Mouse (Mus musculus): ENCODE results near the gene Prr15l. TPM values are rescaled to one million over a fixed set of nuclear protein-coding genes. Genes with fewer than 3 reads are reported as not detected.

Gene Prr15l
- polyA plus RNA-seq, 2 experiments: 2.8 to 4.9 TPM

DNA sequence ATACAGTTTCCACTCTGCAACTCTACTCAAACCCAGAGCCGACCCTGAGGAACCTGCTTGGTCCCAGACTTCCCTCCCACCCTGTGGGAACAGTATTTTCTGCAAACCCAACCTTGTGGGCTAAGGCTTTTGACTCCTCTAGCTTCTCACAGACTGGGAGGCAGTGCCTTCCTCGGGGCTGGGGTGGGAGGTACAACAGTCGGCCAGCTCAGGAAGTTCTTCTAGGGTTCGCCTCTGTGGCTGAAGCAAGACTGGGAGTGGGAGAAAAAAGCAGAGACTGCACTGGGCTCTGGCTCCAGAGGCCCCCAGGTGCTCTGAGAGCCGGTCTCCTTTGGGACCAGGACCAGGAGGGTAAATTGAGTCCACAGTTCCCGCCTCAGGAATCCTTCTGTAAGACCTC, 25.0 kb downstream of the Prr15l start:
- Histone ChIP-seq H3K27ac (peak overlapping the region; percentile 0; the same call in 1 of the 2 replicates), H3K36me3 (replicated peaks; ENCODE audit: control insufficient read depth, insufficient read depth, low read depth) (peaks cover 97% of the 10 kb centered on the region), H3K4me2 (ENCODE audit: low read depth) (no peak overlapping the region), H3K4me1 (replicated peaks; ENCODE audit: control insufficient read depth in 2 of 2, insufficient read depth in 2 of 2, low read length in 1 of 2) (peaks cover 58 to 63% of the 10 kb centered on the region in 2 experiments), H3K4me3 (ENCODE audit: insufficient read depth in 1 of 2, low read depth in 2 of 2, low read length in 2 of 2) (no peak overlapping the region), H3K9ac (replicated peaks) (no peak overlapping the region), H3K27me3 (ENCODE audit: control insufficient read depth, insufficient read depth, low read length) (no peaks in the 10 kb centered on the region), H3K9me3 (ENCODE audit: control insufficient read depth, low read length) (no peaks in the 10 kb centered on the region; the same call in 1 of the 2 replicates)
- no peak for ATAC-seq (ENCODE audit: insufficient read depth)
- no peak for DNase-seq (ENCODE audit: low read depth in 3 of 3, low spot score in 3 of 3)
- 65% methylated on average over 6 of the region's 6 CpGs for WGBS (ENCODE audit: insufficient replicate concordance)
- TF ChIP-seq EP300 (IDR thresholded peaks at IDR 0.05; ENCODE audit: low read depth): no peak
- no peak for TF ChIP-seq CTCF (IDR thresholded peaks at IDR 0.05; ENCODE audit: low read depth)

DNA sequence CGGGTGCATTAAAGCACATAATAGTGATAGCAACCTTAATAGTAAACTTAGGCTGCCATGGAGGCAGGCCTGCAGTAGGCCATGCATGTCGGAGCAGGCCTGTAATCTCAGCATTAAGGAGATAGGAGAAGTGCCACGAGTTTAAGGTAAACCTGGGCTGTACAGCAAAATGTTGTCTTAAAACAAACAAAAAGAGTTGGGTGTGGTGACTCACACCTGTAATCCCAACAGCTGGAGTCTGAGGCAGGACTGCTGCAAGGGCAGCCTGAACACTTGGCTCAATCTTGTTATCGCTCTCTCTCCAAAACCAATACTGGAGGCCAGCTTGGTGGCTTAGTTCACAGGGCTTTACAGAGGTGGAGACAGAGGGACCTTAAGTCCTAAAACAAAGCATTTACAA, 27.2 kb downstream of the Prr15l start:
- H3K27me3 ChIP-seq (ENCODE audit: control insufficient read depth, insufficient read depth, low read length): no peaks in the 10 kb centered on the region
- 68% methylated on average over 4 of the region's 4 CpGs for WGBS (ENCODE audit: insufficient replicate concordance)
- H3K4me1 ChIP-seq (replicated peaks; ENCODE audit: control insufficient read depth in 2 of 2, insufficient read depth in 2 of 2, low read length in 1 of 2): peaks cover 38 to 44% of the 10 kb centered on the region in 2 experiments
- TF ChIP-seq CTCF (IDR thresholded peaks at IDR 0.05; ENCODE audit: low read depth) (no peak), EP300 (IDR thresholded peaks at IDR 0.05; ENCODE audit: low read depth) (no peak)
- ATAC-seq (ENCODE audit: insufficient read depth) (no peak), DNase-seq (ENCODE audit: low read depth in 3 of 3, low spot score in 3 of 3) (no peak)
- H3K36me3 ChIP-seq (replicated peaks; ENCODE audit: control insufficient read depth, insufficient read depth, low read depth): peaks cover 97% of the 10 kb centered on the region
- peak overlapping the region; percentile 85 for H3K27ac ChIP-seq
- H3K9me3 ChIP-seq (ENCODE audit: control insufficient read depth, low read length): no peaks in the 10 kb centered on the region; the same call in 1 of the 2 replicates
- H3K4me3 ChIP-seq (ENCODE audit: insufficient read depth in 1 of 2, low read depth in 2 of 2, low read length in 2 of 2): no peak overlapping the region; a peak in 1 of 4 replicates
- H3K9ac ChIP-seq (replicated peaks): peak overlapping the region; percentile 52
- H3K4me2 ChIP-seq (ENCODE audit: low read depth): peak overlapping the region; percentile 59

DNA sequence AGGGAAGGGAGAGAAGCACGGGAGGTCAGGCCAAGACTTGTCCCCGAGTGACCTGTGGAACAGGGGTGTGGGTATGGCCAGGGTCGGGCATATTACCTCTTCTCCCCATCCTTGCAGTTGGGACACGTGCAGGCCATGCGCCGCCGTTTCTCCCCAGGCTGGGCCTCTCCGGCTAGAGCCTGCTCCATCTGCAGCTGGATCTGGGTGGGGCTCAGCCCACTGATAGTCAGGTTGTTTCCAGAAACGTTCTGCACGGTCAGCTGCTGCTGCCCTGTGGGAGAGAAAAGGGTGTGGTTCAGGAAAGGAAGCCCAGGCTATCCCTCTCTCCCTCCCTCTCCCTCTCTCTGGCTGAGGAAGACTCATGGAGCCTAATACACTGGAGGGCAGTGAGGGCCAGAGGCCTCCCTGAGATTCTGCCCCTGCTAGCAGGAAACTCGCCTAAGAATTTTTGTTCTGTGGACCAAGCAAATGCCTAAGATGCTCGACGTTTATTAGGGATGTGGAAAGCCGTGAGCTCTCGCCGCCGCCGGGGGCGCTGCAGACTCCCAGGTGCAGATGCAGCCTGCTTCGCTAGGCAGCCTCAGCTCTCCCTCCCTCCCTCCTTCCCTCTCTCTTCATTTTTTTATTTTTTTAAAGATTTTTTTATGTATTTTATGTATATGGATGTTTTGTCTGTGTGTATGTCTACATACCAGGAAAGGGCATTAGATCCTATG, 28.3 kb downstream of the Prr15l start:
- DNase-seq (ENCODE audit: low read depth in 3 of 3, low spot score in 3 of 3): peak; percentile 71 to 80 (median 75)
- Histone ChIP-seq H3K4me1 (replicated peaks; ENCODE audit: control insufficient read depth in 2 of 2, insufficient read depth in 2 of 2, low read length in 1 of 2) (peaks cover 32 to 38% of the 10 kb centered on the region in 2 experiments), H3K9me3 (ENCODE audit: control insufficient read depth, low read length) (no peaks in the 10 kb centered on the region), H3K27me3 (ENCODE audit: control insufficient read depth, insufficient read depth, low read length) (no peaks in the 10 kb centered on the region), H3K4me2 (ENCODE audit: low read depth) (peak overlapping the region; percentile 59), H3K27ac (peak overlapping the region; percentile 85), H3K4me3 (ENCODE audit: insufficient read depth in 1 of 2, low read depth in 2 of 2, low read length in 2 of 2) (0 out of 4 replicates have a peak overlapping the region, but pooled peaks of 1 of the 2 experiments have one; percentile 23), H3K36me3 (replicated peaks; ENCODE audit: control insufficient read depth, insufficient read depth, low read depth) (peaks cover 97% of the 10 kb centered on the region), H3K9ac (replicated peaks) (peak overlapping the region; percentile 52)
- TF ChIP-seq CTCF (IDR thresholded peaks at IDR 0.05; ENCODE audit: low read depth): peak; percentile 78
- TF ChIP-seq EP300 (IDR thresholded peaks at IDR 0.05; ENCODE audit: low read depth): peak; percentile 81
- WGBS (ENCODE audit: insufficient replicate concordance): 39% methylated on average over 20 of the region's 20 CpGs
- peak; percentile 89 for ATAC-seq (ENCODE audit: insufficient read depth)

DNA sequence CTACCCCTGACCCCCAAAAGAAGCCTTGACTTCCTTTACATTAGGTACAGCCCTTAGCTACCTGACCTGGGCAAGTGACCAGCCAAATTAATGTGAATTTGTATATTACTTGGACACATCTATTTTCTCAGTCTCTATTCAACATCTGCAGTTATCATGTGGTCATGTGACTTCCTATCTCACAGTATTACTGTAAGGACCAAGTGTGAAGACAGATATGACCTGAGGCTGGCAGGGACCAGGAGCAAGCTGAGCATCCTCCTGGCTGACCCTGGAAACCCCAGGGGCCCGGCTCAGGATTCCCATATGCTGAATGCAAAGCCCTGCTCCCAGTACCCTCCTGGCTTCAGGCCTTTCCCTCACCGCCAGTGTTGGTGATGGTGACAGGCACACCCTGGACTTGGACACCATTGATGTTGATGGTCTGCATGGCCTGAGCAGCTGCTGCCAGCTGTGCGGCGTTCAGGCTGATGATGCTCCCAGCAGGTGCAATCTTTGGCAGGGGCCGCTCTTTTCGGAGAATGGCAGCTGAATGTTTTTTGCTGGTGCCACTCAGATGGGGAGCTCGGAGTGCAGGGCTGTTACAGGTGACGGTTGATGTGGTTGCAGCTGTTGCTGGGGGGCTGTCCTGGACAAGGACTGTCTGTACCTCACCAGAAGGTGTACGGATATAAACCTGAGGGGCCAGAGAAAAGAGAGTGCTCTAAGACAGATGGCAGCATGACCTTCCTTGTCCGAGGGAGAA, 29.3 kb downstream of the Prr15l start:
- no peaks in the 10 kb centered on the region for H3K9me3 ChIP-seq (ENCODE audit: control insufficient read depth, low read length)
- H3K4me3 ChIP-seq (ENCODE audit: insufficient read depth in 1 of 2, low read depth in 2 of 2, low read length in 2 of 2): no peak overlapping the region
- ATAC-seq (ENCODE audit: insufficient read depth) (peak; percentile 27; the same call in 1 of the 2 replicates), DNase-seq (ENCODE audit: low read depth in 3 of 3, low spot score in 3 of 3) (no peak)
- H3K27me3 ChIP-seq (ENCODE audit: control insufficient read depth, insufficient read depth, low read length): no peaks in the 10 kb centered on the region
- H3K36me3 ChIP-seq (replicated peaks; ENCODE audit: control insufficient read depth, insufficient read depth, low read depth): peaks cover 97% of the 10 kb centered on the region
- WGBS (ENCODE audit: insufficient replicate concordance): 85% methylated on average over 10 of the region's 10 CpGs
- peak overlapping the region; percentile 85 for H3K27ac ChIP-seq
- H3K9ac ChIP-seq (replicated peaks): peak overlapping the region; percentile 52
- peak overlapping the region; percentile 59 for H3K4me2 ChIP-seq (ENCODE audit: low read depth)
- no peak for TF ChIP-seq CTCF (IDR thresholded peaks at IDR 0.05; ENCODE audit: low read depth)
- TF ChIP-seq EP300 (IDR thresholded peaks at IDR 0.05; ENCODE audit: low read depth): peak; percentile 61
- H3K4me1 ChIP-seq (replicated peaks; ENCODE audit: control insufficient read depth in 2 of 2, insufficient read depth in 2 of 2, low read length in 1 of 2): peaks cover 37 to 45% of the 10 kb centered on the region in 2 experiments

DNA sequence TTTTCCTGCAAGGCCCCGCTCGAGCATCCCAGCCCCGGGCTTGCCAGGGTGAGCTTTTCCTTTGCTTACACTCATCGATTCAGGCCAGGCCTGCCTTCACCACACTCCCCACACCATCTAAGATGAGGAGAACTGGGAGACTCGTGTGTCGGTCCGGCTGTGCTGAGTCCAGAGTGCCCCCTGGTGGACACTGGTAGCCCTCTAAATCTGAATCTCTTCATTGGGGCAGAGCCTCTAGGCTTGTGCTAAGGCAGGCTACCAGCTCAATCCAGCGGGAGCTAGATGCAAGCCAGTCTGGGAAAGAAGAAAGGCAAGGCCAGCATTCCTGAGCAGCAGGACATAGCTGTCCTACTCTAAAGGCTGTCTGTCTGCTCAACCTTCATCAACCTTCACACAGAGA, 35.7 kb downstream of the Prr15l start:
- no peak overlapping the region for H3K4me3 ChIP-seq (ENCODE audit: insufficient read depth in 1 of 2, low read depth in 2 of 2, low read length in 2 of 2)
- H3K9ac ChIP-seq (replicated peaks): no peak overlapping the region
- H3K4me2 ChIP-seq (ENCODE audit: low read depth): no peak overlapping the region
- WGBS (ENCODE audit: insufficient replicate concordance): 29% methylated on average over 8 of the region's 8 CpGs
- peaks cover 28 to 33% of the 10 kb centered on the region in 2 experiments for H3K4me1 ChIP-seq (replicated peaks; ENCODE audit: control insufficient read depth in 2 of 2, insufficient read depth in 2 of 2, low read length in 1 of 2)
- ATAC-seq (ENCODE audit: insufficient read depth) (peak; percentile 68), DNase-seq (ENCODE audit: low read depth in 3 of 3, low spot score in 3 of 3) (peak in 2 of 3 experiments; percentile 66 to 73)
- TF ChIP-seq EP300 (IDR thresholded peaks at IDR 0.05; ENCODE audit: low read depth) (no peak), CTCF (IDR thresholded peaks at IDR 0.05; ENCODE audit: low read depth) (peak; percentile 98)
- peaks cover 61% of the 10 kb centered on the region for H3K36me3 ChIP-seq (replicated peaks; ENCODE audit: control insufficient read depth, insufficient read depth, low read depth)
- peak overlapping the region; percentile 47; the same call in 1 of the 2 replicates for H3K27ac ChIP-seq
- no peaks in the 10 kb centered on the region for H3K27me3 ChIP-seq (ENCODE audit: control insufficient read depth, insufficient read depth, low read length)
- no peaks in the 10 kb centered on the region for H3K9me3 ChIP-seq (ENCODE audit: control insufficient read depth, low read length)

Measured in liver, embryonic 14.5 days (tissue).